Mouse (Mus musculus) spleen, postnatal 36 days (tissue): ENCODE results near the gene Parn.
"Not testable (repeated sequence)": the region's sequence is repeated elsewhere in the genome, so short reads cannot be mapped to it uniquely, and the experiment has no call there.

ENCODE experiments used
- DNase-seq, 2 experiments: peaks; one replicate each; pipeline ENCODE4 v3.0.0; 2022; ENCODE audit warnings: low spot score in 2 of 2, mixed read lengths in 1 of 2

Gene Parn

DNA sequence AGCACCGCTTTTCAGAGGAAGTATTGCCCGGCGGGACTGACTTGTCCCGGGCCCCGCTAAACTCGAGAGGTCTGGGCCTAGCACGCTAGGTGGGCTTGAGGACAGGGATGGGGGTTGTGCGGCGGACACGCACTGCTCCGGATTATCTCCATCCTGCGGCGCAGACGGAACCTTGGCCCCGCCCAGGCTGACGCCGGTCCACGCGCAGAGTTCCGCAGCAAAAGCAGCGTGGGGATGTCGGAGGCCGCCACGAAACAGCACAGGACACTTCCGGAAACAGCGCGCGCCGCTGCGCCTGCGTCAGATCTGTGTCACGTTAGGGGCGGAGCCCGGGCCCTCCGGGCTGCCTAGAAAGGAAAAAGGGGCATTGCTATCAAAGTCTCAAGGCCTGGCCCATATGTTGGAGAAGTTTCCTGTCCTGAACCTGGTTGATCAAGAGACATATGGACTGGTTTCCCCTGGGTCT, at the start of gene Parn:
Gene Parn, minus strand, starts transcription at position 293 of the 466 bp plus-strand sequence.
- DNase-seq, result peak; percentile 94 to 95

DNA sequence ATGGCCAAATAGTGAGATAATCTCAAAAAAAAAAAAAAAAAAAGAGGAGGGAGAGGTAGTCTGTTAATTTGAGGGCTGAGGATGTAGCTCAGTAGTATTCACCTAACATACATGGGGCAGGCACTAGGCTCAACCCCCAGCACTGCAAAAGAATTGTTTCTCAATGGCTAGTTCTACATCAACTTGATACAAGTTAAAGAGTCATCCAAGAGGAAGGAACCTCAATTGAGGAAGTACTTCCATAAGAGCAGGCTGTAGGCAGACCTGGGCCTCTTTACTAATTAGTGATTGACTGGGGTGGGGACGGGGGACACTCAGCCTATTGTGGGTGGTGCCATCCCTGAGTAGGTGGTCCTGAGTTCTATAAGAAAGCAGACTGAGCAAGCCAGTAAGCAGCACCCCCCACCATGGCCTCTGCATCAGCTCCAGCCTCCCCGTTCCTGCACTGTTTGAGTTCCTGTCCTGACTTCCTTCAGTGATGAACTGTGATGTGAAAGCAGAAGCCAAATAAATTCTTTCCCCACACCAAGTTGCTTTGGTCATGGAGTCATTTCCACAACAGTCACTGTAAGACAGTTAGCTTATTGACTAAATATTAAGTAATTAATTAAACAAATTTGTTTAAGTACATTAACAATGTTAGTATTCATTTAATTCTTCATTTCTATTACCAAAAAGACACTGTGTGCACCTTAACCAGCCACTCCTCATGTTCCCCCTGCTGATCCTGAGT, 49.0 kb upstream of the Parn start:
- no peak for DNase-seq

DNA sequence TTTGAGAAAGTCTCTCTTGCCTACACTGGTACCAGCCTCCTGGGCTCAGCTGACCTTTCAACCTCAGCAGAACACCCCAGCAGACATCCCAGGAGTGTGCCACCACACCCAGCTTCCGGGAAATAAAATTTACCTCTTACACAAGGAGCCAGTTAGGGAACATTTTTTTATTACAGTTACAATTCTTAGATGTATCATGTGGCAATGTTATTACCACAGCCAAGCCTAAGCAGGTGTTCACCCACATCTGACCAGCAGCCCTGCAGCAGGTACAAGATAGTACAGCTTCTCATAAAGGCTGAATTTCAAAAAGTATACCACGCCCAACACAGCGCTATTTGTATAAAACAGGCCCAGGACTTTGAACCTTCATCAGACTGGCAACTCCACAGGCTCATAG, 46.9 kb upstream of the Parn start:
- DNase-seq, result no peak

DNA sequence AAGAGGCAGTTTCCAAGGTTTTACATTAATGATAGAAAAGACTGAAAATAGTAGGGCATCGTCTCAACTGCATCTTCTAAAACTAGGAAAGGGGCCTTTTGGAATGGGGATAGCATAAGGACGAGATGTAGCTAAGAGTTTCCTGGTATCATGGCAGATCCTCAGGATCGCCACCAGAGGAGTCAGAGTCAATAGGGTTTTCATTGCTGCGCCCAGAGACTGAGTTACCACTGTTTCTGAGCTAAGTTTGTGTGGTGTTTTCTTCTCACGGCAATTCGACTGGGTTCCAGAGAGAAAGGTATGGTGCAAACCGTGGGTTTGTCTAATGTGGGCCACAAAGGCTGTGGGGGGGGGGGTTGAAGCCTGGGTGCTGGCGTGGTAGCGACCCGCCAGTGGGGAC, 36.7 kb upstream of the Parn start:
- DNase-seq, result no peak

DNA sequence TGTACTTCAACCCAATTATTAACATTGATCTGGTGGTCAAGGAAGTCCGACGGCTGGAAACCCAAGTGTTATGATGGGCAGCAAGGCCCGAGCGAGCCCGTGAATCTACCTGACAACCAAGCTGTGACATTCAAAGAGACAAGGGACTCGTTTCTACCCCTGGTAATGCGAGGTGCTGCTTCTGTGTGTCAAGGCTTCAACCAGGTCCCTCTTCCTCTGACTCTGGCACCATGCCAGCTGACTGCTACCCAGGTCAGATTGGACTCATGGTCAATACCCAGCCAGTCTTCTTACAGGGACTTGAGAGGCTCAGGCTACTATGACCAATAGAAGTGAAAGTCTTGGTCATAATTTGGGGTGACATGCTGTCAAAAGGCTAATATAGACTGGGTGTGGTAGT, 34.2 kb upstream of the Parn start:
- no peak for DNase-seq

DNA sequence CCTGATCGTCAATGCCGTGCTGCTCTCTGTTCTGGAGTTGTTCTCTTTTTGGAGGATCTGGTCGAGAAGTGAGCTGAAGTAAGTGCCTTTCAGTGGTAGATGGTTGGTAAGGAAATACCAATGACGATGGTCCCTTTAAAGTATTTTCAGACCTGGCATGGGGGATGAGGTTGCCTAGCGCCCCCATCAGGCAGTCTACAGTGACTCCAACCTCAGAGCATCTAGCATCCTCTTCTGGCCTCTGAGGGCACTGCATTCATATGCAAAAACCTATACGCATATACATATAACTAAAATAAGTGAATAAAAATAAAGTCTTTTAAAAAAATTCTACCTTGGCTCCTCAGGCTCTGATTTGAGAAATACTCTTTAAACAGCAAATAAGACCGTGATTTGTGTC, 31.0 kb upstream of the Parn start:
- DNase-seq, result no peak

DNA sequence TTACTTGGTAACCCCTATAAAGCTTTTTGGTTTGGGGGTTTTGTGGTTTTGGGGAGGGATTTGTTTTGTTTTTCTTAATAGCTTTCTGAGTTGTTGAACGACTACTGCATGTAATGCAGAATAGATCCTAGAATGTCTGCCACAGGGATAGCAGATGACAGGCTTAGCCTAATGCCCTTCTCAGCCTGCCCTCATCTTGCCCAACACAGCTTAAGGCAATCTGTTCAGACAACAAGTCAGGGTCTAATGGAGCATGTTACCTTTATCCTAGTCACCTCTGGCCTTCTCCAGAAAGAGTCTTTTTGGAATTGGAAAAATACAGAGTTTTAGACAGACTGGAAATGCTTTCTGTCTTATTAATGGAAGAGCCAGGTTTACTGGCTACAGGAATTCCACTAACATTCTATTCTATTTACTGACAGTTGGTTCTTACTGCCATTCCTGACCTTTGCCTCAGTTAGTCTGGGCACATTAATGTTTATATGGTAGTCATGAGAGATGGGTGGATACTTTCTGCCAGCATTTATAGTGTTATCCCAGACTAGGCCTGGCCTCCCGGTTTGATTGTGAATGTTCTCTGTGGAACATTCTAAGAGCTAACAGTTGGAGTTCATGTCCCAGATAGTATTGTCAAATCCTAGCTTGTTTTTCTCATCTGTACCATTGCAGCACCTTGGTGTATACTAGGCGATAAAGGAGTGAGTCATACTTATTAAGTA, 10.8 kb upstream of the Parn start:
- DNase-seq, result no peak

DNA sequence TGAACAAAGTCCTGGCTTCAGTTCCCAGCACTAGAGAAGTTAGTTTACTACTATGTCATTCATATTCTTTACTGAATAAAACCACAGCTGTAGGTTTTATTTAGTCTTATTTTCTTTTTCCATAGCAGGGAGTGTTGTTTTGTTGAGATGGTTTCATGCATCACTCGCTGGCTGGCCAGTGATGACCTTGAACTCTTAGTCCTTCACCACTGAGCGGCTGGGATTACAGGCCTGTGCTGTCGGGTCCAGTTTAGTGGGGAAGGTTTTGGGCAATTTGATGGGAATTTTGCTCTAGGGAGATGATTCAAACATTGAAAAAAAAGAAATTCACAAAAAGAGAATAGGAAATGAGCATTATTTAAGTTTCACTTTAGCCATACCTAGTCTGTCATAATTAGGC, 6.5 kb upstream of the Parn start:
- DNase-seq, result no peak

DNA sequence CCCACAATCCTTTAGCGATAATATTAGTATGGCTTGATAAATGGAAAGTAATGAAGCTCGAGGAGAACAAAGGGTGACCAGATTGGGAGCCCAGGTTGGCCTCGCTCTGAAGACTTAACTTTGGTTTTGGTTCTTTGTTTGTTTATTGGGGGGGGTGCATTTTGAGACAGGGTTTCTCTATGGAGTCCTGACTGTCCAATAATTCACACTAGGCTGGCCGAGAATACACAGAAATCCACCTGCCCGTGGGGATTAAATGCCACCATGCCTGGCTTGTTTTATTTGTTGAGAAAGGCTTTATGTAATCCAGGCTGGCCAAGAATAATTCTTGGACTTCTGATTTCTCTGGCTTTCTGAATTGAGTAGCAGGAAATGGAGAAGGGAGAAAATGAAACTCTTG, 5.1 kb upstream of the Parn start:
- no peak for DNase-seq

DNA sequence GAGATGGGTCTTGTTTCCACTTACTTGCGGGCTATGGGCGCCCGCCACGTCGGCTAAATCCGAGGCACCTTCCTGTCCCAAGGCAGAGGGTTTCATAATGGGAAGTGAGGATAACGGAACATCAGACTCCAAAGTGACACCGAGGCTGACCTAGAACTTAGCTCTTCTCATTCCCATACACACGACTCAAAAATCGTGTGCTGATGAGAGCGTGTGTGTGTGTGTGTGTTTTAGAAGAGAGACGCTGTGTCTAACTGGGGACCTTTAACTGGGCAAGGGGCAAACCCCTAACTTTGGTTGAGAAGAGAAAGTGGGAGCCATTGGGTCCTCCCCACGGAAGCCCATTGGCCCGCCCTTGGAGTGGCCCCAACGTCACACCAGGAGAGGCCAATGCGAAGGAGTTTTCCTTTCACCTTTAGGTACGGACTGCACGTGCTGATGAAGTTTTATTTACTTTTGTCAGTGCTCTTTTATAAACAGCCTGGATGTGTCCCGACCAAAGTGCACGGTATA, 4.5 kb upstream of the Parn start:
- peak; percentile 64 to 73 for DNase-seq

DNA sequence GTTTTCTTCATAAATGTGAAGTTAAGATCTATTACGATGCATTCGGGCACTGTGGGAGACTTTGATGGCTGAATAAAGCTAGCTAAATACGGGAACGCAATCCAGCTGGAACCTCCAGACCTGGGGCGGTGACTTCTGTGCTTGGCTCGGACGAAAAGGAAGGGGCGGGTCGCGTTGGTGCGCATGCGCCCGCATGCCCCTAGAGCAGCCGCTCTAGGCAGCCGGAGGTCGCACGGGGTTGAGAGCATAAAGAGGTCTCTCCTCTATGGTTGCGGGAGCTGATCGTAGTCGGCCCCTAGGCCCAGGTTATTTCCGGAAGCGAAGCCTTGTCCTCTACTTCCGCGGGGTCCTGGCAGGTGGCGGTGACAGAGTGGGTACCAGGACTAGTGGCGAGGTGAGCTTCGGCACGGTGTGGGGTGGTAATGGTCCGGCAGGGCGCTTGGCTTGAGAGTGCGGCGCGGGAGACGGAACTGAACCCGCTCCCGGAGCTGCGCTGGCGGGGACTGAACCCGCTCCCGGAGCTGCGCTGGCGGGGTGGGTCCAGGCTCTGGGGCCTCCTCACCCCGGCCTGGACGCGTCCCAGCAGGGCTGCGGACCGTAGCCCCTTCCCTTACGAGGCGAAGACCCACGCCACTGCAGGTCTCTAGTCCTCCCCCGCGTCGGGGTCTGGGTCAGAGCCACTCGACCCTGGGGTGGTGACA, 3.9 kb upstream of the Parn start, which contains the start of the genes Bfar and 3110001I22Rik:
Gene Bfar, plus strand, starts transcription at position 174 of the 701 bp plus-strand sequence.
Gene 3110001I22Rik, plus strand, starts transcription at position 245 of the 701 bp plus-strand sequence.
- peak; percentile 92 to 93 for DNase-seq

DNA sequence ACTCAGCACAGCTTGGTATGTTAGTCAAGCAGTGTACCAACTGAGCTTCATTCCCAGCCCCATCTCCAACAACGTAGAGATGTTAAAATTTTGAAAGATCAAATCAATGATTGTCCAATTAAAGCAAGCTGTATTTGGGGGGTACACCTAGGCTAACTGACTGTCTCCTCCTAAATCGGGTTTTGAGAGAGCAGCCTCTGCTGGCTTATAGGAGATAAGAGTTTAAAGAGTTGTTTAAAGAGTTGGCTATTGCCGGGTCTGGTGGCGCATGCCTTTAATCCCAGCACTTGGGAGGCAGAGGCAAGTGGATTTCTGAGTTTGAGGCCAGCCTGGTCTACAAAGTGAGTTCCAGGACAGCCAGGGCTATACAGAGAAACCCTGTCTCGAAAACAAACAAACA, 2.9 kb upstream of the Parn start:
- not testable (repeated sequence) for DNase-seq

DNA sequence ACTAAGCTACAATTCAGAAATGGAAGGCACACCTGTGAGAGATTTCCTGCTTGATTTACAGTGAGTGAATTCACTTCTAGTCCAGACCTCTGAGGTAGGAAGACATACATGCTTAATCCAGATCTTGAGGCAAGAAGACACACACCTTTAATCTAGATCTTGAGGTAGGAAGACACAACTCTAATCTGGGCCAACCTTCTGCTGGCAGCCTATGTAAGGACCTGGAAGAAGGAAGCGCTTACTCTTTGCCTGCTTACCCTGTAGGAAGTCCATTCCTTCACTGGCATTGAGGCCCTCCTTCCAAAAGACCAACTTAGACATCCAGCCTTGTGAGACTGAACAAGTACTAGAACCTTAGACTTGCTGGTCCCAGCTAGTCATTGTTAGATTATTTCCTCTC, 1.3 kb upstream of the Parn start:
- DNase-seq, result no peak

DNA sequence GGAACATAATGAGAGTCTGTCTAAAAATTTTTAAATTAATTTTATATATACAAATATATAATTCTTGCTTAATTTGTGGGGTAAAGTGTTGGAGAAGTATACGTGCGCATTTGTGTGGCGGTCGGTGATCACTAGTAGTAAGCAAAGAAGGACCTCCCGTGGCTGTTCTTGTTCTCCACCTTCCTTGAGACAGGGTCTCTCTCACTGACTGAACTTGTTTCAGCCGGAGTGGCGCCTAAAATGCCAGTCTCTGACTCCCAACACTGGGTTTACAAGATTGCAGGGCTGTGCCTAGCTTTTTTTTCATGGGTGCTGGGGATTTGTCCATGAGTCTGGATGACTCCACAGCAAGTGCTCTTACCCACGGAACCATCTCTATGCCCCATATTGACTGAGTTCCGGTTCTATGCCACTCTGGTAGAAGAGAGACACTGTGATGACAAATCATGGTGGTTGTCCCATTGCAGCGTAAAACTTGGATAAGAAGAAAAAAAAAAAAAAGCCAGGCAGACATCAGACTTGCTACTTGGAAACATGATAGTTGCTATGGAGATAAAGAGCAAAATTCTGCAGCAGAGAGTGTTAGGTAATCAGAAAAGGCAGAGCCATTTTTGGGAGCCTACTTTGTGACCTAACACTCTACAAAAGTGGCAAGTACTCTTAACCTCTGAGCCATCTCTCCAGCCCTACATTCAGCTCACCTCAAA, 585 bp upstream of the Parn start:
- peak in 1 of 2 experiments; percentile 6 for DNase-seq

DNA sequence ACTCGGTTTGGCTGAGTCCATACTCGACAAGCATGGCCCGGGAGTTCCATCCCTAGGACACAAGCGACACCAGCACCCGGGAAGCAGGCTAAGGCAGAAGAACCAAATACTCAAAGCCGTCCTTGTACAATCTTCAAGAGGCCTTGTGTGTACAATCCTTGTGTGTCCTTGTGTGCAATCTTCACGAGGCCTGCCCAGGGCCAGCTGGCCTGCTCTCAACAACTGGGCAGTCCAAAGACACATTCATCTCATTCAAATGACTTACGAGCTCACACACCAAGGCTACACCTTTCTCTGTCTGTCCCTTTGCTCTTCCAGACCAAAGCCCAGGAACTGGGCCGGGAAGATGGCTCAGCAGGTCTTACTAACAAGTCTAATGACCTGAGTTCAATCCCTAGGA, 7.2 kb downstream of the Parn start:
- DNase-seq, result no peak

DNA sequence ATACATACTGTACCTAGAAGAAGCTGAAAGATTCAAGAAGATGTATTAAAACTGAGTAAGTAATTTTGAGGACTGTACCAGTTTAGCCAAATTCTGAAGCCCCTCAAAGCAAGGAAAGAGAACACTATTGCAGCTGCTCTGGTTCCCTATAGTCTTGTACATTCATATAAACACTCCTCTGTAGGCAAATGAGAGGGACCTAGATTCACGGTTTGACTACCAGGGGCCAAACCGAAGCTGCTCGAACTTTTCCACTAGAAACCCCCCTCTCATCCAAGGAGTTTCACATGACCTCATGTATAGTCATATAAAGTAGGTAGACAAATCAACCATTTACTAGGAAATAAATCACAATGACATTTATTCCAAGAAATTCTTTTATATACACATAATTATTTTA, 9.1 kb downstream of the Parn start:
- no peak for DNase-seq

DNA sequence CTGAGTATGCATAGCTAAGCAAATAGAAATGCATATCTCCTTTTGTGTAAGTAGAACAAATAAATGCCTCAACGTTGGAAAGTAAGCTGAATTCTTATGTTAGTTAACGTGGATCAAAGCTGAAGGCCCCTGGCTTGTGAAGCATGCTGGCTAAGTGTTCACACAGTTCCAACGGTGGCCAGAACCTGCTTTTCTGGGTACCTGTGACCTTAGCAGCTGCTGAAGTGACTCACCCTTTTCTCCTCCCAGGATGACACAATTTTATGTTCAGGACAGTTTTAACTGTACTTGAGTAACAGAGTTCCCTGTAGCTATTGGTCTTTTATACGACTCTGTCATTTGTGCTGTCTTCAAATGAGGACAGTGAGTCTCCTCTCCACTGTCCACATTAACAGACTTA, 22.0 kb downstream of the Parn start:
- DNase-seq, result no peak

DNA sequence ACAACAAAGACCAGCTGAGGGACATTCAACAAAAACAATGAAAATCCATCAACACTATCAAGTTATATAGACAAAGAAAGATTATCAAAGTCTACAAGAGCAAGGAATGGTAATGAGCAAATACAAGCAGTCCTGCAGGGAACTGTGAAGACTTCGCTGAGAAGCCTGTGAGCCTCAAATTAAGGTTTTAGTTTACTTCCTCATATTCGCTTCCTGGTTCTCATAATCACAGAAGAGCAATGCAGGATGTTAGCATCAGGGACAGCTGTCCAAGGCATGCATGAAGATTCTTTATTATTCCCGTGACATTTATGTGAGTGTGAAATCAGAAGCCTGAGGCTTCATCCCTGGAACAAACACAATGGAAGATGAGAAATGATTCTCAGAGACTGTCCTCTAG, 23.5 kb downstream of the Parn start:
- DNase-seq, result no peak

DNA sequence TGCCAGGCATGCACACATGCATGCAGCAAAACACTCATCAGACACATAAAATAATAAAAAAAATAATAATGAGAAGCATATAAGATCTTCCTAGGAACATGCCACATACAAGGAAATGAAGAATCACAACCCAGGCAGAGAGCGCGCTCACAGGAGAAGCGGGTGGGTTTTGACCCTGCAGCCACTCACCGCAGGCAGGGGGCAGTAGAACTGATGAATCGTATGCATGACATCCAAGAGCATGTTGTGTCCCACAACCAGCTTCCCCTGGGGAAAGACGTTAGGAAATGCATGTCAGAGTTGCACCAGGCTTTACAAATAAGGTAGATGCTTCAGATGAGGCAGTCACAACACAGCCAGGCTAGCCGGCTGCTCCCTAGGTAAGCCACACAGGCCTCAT, 27.9 kb downstream of the Parn start:
- peak; percentile 21 to 22 for DNase-seq

DNA sequence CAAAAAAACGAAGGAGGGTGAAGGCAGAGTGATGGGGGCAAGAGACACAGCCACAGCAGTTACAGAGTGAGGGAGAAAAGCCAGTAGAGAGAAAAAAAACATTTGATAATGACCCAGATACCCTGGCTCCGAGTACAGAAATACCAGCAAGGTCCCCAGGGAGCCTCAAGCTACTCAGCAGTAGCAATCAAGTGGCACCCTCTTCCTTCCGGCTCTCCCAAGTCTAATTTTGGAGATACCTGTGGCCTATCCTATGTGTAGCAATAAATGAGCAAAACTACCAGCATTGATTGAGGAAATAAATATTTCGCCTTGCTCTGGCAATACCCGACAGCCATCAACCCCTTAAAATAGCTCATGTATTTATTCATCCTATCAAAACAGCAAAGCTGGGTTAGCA, 28.5 kb downstream of the Parn start:
- DNase-seq, result peak; percentile 49

DNA sequence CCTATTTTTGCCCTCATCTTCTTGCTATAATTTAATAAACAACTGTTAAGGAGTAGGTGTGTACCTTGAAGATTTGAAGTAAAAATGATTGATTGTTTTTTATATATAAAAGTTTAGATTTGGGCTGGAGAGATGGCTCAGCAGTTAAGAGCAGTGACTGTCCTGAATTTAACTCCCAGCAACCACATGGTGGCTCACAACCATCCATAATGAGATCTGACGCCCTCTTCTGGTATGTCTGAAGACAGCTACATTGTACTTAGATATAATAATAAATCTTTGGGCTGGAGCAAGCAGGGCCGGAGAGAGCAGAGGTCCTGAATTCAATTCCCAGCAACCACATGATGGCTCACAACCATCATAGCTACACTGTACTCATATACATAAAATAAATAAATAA, 29.8 kb downstream of the Parn start:
- DNase-seq, result not testable (repeated sequence)

DNA sequence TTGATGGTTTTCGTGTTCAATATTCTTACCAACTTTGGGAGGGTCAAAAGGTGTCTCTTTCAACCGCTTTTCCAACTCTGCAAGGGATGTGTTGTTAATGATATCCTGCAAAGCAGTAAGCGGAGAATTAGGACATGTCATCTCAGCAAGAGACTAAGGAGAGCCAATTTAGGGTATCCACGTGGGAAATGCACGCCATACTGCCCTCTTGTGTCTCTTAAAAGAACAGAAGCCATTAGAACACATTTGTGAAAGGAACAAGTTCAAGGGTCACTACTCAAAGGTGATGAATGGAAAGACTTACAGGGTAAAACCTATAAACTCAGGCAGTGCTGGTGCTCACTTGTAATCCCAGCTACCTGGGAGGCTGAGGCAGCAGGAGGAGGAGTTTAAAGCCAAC, 39.6 kb downstream of the Parn start:
- no peak for DNase-seq
